Mouse (Mus musculus) frontal cortex, postnatal 36 days (tissue): Measurements from ENCODE around the gene Braf.
"Not testable (repeated sequence)": the region's sequence is repeated elsewhere in the genome, so short reads cannot be mapped to it uniquely, and the experiment has no call there.

Experiments
- DNase-seq, 2 experiments: peaks; one replicate each; pipeline ENCODE4 v3.0.0; 2022; ENCODE audit warnings: low spot score in 2 of 2

Gene Braf

DNA sequence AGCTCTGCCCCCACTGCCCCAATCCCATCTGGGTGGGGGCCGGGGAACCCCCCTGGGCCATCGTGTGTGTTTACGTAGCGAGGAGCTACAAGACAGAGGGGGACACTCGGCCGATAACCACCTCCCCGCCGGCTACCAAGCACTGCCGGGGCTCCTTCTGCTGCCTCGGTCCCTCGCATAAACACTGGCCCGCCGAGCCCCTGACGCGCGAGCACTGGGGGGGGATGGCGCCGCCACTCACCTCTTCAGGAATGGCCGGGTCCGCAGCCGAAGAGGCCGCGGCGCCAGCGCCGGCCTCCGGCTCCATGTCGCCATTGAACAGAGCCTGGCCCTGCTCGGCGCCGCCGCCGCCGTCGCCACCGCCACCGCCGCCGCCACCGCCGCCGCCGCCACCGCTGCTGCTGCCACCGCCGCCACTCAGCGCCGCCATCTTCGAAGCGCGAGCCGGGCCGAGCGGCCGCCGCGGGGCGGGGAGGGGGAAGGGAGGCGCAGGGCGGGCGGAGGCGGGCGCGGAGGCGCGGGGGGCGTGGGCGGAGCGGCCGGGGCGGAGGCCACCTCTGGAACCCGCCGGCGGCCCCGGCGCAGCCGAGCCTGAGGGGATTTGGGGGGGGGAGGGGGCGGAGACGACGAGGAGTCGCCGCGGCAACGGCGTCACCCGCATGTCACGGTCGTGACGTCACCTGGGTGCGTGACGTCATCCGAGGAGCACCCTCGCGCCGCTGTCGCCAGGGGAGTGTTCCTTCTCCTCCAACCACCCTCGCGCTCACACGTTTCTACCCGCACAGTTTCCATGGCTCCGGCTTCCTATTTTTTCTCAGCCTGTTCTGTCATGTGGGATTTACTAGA lies at the start of gene Braf:
Gene Braf (minus strand): TSS at position 598 of the 846 bp plus-strand sequence.
- DNase-seq, result peak; percentile 84 to 85

- DNase-seq, result no peak
Measured at GRCm38 (mm10) chr6:39775029-39775428, 49.8 kb upstream of the Braf start.

DNA sequence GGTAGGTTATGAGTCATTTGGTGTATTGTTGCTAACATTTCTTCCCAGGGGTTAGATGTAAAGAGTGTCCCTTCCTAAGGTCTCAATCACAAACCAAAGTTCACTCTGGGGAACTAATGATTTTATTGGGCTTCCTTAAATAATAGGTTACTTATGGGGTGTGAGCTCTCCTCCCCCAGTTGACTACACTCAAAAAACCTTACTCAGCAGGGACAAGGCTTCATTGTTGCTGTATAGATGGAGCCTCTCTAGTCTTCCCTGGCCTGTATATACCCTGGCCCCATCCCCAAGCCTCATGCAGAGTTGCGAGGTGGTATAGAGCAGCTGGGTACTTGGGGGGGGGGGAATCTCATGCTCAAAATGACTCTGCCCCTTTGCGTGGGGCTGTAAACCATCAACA lies 32.0 kb upstream of the Braf start:
- no peak for DNase-seq

GRCm38 (mm10) chr6:39749881-39750280 lies 24.6 kb upstream of the Braf start:
- DNase-seq, result no peak

- DNase-seq, result no peak
Measured at GRCm38 (mm10) chr6:39747094-39747493, 21.8 kb upstream of the Braf start.

- no peak for DNase-seq
Measured at GRCm38 (mm10) chr6:39745456-39745855, 20.2 kb upstream of the Braf start.

DNA sequence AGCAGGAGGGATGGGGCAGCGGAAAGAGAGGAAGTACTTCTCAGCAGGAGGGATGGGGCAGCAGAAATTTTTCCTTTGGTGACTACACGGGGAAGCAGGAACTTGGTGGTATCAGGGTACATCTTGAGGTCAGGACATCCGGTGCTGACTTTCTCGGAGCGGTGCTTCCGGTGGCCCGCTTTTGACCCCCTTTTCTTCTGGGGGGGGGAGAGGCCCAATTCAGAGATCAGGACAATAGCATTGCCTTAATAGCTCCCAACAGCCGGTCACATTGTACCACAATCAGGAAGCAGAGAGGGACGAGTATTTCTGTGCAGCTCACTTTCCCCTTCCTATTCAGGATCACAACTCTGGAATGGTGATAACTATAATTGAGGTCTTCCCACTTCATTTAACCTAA lies 14.4 kb upstream of the Braf start:
- not testable (repeated sequence) for DNase-seq

- DNase-seq, result no peak
Measured at GRCm38 (mm10) chr6:39728095-39728494, 2.8 kb upstream of the Braf start.

DNA sequence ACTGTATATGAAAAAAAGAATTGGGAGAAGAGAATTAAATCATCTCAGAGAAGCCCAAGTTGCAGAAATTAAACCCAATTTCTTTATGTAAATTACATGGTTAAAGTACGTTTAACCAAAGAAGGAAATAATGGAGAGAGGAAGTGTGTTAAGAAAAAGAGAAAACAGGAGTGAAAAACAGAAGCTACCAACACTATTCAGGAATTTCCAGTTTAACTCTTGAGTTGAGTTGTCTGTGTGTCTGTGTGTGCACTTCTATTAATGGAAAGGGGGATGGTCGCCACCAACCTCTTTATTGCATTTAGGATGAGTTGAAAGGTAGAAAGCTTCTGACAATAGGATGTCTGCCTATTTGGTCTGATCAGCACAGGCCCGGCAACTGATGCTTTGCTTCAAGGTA lies 886 bp upstream of the Braf start:
- no peak for DNase-seq

DNA sequence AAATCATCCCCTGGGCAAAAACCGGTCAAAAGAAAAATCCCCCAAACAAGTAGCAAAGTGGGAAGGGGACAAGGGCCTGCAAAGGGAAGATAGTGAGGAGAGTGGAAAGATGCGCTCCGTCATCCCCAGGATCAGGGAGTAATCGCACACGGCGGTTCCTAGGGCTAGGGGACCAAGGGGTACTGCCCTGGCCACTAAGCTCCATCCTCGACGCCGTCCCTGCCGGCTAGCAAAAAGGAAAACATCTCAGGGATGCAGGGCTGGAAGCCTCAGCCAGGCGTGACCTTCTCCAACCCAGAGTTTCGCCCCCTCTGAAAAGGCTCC lies 759 bp downstream of the Braf start:
- no peak for DNase-seq

DNA sequence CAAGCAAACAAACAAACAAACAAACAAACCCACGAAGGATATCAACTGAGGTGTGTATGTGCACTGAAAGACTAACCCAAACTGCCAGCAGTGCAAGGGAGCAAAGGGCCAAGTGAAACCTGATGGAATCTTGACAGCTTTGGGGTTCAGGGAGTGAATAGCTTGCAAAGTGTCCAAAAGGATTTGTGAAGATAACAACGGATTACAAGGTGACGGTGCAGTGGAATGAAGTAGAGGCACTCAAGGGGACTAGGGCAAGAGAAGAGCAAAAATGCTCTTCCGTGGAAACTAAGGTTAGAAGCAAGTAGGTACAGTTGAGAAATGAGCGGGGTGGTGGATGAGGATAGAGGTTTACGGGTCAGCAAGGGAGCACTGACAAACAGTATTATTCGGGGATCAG lies 1.2 kb downstream of the Braf start:
- no peak for DNase-seq

DNA sequence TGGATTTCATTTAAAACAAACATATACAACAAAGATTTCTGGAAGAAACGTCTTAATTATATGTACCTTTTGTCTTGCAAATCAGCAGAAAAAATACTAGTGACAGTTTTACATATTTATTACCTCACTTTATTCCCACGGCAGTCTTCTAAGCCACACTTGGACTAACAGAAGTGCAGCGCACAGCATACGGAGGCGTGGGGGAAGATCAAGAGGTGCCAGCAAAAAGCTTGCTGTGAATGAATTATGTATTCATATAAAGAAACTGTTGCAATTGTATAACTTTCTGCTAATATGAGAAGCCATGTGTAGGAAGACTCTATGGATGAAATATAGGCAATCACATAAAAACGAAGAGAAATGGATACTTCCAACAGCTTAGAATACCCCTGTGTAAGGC lies 6.7 kb downstream of the Braf start:
- DNase-seq, result no peak

GRCm38 (mm10) chr6:39717049-39717448 lies 8.2 kb downstream of the Braf start:
- no peak for DNase-seq

DNA sequence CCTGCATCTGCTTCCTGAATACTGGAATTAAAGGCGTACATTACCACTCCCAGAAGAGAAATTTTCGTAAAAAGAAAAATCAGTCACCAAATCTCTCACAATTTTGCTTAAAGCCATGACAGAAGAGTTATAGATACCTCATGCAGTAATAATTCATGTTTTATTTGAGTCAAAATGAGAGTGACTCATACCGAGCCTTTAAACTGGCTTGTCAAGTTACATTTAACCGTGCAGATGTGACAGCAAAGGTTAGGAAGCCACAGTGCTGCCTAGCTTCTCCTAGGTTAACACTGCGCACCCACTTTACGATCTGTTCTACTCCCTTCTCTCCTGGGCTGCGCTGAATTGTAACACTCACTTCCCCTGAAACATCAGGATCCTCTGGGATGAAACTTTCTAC lies 10.9 kb downstream of the Braf start:
- DNase-seq, result no peak

- no peak for DNase-seq
Measured at GRCm38 (mm10) chr6:39713399-39713798, 11.9 kb downstream of the Braf start.

DNA sequence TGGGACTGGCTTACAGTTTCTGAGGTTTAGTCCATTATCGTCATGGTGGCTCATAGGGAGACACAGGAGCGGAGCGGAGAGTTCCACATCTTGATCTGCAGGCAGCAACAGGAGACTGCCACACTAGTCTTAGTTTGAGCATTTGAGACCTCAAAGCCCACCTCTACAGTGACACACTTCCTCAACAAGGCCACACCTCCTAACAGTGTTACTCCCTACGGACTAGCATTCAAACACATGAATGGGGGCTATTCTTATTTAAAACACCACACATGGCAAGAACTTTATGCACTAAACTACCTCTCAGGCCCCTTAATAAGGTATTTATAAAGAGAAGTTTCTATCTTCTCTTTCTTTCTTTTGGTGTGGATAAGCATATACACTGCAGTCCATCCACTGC lies 19.6 kb downstream of the Braf start:
- DNase-seq, result no peak

DNA sequence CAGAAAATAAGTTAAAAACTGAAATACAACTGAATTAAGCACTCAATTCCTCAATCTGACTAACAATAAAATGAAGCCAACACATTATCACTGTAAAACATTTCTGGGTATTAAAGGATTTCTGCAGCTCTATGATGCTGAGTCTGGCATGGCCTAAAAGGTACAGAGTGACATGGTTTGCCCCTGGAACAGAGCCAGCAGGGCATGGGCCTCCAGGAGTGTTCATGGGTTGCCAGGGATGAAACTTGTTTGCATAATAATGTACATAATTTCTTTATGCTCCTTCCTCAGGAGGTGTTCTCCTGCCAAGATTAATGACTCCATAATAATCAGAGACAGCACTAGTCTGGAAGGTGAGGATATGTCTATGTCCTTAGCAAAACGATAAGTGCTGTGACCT lies 32.1 kb downstream of the Braf start:
- no peak for DNase-seq

- DNase-seq, result not testable (repeated sequence)
Measured at GRCm38 (mm10) chr6:39686839-39687238, 38.4 kb downstream of the Braf start.

GRCm38 (mm10) chr6:39681795-39682194 lies 43.5 kb downstream of the Braf start:
- no peak for DNase-seq

- DNase-seq, result no peak
Measured at GRCm38 (mm10) chr6:39680524-39680923, 44.7 kb downstream of the Braf start.

GRCm38 (mm10) chr6:39678241-39678640 lies 47.0 kb downstream of the Braf start:
- DNase-seq, result no peak

DNA sequence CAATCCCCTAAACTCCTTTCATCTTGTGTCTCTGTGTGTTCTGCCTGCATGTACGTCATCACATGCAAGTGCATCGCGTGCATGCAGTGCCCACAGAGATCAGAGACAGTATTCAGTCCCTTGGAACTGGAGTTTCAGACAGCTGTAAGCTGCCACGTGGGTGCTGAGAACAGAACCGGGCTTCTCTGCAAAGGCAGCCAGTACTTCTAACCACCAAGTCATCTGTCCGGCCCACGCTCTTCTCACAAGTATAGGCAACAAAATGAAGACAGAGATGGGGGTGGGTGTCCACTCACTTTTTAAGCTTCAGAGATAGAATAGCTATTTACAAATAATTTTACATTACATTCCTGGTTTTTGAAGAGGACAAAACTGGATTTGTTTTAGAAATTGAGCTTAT lies 50.2 kb downstream of the Braf start:
- DNase-seq, result peak; percentile 42 to 71

- no peak for DNase-seq
Measured at GRCm38 (mm10) chr6:39611296-39611695, 114.0 kb downstream of the Braf start.

- DNase-seq, result no peak
Measured at GRCm38 (mm10) chr6:39610207-39610606, 115.1 kb downstream of the Braf start.
